Comparison of ENCODE assay signal across 8 mouse cellular contexts in genomic region chr8:95633262-95634062, GRCm38 (mm10). TPM values are rescaled to one million over a fixed set of nuclear protein-coding genes. Genes with fewer than 3 reads are reported as not detected.
A peak's percentile ranks its signal among the peaks of the same experiment; 100 is the strongest.
DNase-seq lines count a peak whose midpoint lies in the region; ATAC-seq lines count a peak whose summit lies in the region.

Gene Gins3 (plus strand): TSS chr8:95633453.

- ATAC-seq in common myeloid progenitor, adult 5-6 weeks (replicated peaks; ENCODE audit: low read depth, poor library complexity, severe bottlenecking), result peak; percentile 97
- ATAC-seq in megakaryocyte progenitor cell, adult 5-6 weeks (replicated peaks; ENCODE audit: poor library complexity), result peak; percentile 98

- DNase-seq in ZHBTc4 (ENCODE audit: low read depth, low spot score), result peak; percentile 97
- DNase-seq in gastrocnemius, adult 8-10 months (ENCODE audit: low spot score in 2 of 2), result peak; percentile 88 to 89
- peak; percentile 95 for DNase-seq in induced T-regulatory cell, adult 2 months (ENCODE audit: low read depth)
- peak; percentile 68 to 94 for DNase-seq in left cerebral cortex, adult 9 months (ENCODE audit: low spot score in 2 of 2)
- peak; percentile 84 for DNase-seq in right cerebral cortex, postnatal 14 days
- peak; percentile 94 for DNase-seq in urinary bladder, postnatal 36 days (ENCODE audit: low spot score in 2 of 2)

RNA-seq across cellular contexts. Expression of gene Gins3, which starts in this region (rescaled TPM):
- total RNA-seq in common myeloid progenitor, adult 5-6 weeks (2017), result 18.0 and 19.5 TPM in 2 replicates
- total RNA-seq in gastrocnemius, adult 8-10 months (2022), result under 1 TPM; 0.25 to 0.67 (median 0.47) TPM
- 15.8 and 19.6 TPM in 2 replicates for total RNA-seq in megakaryocyte progenitor cell, adult 5-6 weeks (2015)
- total RNA-seq in megakaryocyte progenitor cell, adult 5-6 weeks (2017), result 21.8 and 24.3 TPM in 2 replicates

Comparison
In these comparisons a context has a peak if more than half of its experiments do, and no peak if none do; other contexts are left out.
1. Peak in every context shown above with its lines: DNase-seq and ATAC-seq.
2. RNA of gene Gins3 (total RNA-seq): 15.8 to 24.3 TPM in megakaryocyte progenitor cell, adult 5-6 weeks and 18.0 to 19.5 TPM in common myeloid progenitor, adult 5-6 weeks; 0.25 to 0.67 TPM in gastrocnemius, adult 8-10 months; every median in the first group is over 10 times any median in the second.
3. Peak in DNase-seq in gastrocnemius, adult 8-10 months; RNA of the gene not detected or under 1 TPM.